Mouse (Mus musculus) c-Kit-positive CD71-positive TER-119-positive erythroid progenitor cells, embryonic 14.5 days (primary cell): ENCODE results near the gene Siah2.

Experiments used
- DNase-seq: peaks from one replicate; pipeline ENCODE4 v3.0.0-alpha.2; 2013; ENCODE audit warnings: low spot score

Siah2 gene

GRCm38 (mm10) chr3:58695044-58695443, 2.8 kb upstream of the Siah2 start:
- DNase-seq = no peak

DNA sequence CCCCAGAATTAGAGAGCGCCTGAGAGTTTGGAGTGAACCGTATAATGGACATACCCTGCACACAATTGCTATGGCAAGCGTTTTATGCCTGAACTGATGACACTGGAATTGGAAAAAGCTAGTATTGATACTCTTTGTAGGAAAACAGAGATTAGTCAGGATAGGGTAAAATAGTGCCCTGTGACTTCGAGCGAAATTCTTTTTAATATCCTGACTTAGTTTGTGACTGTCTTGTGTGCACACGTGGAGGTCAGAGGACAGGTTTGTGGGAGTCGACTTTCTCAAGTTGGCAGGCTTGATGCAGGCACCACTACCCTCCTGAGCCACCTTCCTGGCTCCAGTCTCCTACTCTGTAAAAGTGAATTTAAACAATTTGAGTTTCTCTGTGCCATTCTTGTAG, 1.1 kb upstream of the Siah2 start:
- DNase-seq = no peak

DNA sequence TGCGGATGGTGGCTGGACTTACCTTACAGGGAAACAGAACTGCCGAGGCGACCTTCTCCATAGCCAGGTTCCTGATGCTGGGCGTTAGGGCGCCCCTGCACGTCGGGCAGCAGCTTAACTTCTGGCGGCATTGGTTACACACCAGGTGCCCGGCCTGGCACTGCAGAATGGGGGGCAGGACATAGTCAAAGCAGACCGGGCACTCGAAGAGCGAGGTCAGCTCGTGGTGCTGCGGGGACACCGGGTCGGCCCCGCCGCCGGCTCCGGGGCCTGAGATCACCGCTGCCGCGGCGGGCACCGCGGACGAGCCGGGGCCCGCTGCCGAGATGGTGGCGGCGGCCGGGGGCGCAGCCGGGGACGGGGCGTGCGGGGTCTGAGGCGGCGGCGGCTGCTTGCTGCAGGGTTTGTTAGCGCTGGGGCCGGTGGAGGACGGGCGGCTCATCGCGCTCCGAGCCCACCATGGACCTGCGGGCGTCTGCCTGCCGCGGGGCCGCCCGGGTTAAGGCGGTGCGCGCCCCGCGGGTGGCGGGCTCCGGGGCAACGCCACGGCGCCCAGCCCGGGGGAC, 743 bp downstream of the Siah2 start:
- DNase-seq = peak; percentile 18

DNA sequence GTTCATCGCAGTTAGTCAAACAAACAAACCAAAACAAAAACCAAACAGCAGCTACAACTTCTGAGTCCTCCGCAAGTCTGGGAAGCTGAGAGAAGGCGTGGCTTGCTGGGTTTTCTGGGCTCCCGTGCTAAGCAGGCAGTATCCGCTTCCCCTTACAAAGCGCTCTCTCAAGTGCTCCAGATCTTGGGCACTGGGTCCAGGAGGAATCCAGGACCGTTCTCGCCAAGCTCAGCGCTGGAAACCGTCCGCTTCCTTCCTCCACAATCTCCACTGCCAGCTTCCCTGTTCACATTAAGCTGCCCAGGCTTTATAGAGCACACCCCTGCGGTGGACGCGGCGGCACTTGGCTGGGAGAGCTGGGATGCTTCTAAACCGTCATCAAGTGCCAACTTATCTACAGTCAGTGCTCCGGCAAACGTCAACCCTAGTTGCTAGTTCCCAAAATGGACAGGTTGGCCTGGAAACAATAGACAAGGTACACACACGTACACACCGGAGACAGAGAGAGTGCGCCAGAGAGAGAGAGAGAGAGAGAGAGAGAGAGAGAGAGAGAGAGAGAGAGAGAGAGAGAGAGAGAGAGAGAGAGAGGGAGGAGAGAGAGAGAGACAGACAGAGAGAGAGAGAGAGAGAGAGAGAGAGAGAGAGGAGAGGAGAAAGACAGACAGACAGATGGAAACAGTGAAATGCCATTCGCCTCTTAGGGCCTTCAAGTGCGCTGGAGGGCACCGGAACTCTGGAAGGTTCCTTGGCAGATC, 1.4 kb downstream of the Siah2 start:
- peak; percentile 37 for DNase-seq

GRCm38 (mm10) chr3:58689721-58690120, 2.5 kb downstream of the Siah2 start:
- DNase-seq = no peak

DNA sequence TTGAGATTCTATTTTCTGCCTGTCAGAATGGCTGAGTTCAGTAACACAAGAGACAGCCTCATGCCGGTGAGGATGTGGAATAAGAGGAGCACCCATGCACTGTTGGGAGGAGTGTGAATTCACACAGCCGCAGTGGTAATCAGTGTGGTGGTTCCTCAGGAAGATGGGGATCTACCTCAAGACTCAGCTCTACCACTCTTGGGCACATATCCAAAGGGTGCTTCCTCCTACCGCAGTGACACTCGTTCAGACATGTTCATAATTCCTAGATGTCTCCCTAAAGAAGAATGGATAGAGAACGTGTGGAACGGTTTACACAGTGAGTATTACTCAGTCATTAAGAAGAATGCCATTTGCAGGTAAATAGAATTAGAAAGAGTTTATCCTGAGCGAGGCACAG, 3.1 kb downstream of the Siah2 start:
- no peak for DNase-seq

GRCm38 (mm10) chr3:58688551-58688950, 3.6 kb downstream of the Siah2 start:
- no peak for DNase-seq

DNA sequence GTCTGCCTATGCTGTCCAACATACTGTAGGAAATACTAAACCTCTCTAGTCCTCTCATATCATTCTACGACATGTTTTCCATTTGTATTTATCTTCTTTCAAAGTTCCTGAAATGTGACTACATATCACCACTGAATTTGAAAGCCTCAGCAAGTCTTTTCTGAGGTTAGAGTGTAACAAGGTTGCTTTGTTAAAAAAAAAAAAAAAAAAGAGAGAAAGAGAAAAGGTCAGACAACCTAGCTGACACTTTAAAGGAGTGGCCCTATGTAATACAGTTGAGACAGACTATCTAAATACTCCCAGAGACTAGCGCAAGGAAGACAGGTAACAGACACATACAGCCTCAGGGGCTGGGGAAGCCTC, 5.3 kb downstream of the Siah2 start:
- no peak for DNase-seq

DNA sequence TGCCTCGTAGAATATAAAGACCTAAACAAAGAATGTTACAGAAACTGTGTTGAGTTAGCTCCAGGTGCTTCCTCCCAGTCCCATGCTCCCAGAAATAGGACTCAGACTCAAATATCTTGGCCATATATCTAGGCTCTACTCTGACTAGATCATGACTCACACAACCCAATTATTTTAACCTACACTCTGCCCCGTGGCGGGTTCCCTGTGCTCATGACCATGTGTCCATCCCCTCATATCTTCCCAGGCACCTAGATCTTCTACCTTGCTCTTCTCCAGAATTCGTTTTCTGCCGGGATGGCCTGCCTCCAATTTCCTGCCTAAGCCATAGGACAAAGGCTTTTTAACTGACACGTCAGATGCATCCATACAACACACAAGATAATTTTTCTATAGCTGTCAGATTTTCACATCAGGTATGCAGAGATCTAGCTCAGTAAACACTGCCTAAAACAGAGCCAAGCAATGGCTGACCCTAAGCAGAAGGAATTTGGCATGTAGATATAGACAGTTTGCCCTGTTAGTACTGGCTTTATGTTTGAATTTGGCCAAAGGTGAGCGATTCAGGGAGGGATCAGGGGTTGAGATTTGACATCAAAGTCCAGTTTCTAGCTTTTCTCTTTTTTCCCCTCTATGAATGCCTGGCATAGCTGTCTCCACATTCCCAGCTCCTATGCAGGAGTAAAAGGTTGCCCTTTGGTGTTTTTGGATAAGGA, 5.8 kb downstream of the Siah2 start:
- no peak for DNase-seq

GRCm38 (mm10) chr3:58685396-58685795, 6.8 kb downstream of the Siah2 start:
- no peak for DNase-seq

DNA sequence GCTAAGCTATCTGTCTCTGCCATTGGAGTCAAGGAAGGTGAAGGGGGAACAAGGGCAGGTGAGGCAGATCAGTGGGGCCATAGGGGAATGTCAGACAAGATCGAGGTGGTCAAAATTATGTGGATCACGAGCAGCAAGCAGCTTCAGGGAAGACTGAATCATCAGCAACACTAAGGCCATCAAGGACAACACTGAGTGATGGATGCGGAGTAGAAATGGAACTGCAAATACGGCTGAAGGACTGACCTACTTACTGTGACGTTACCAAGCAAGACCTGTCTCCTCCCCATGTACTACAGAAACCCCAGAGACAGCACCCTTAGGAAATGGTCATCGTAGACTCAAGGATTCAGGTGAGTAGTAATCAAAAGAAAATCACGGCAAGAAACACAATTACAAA, 8.9 kb downstream of the Siah2 start:
- no peak for DNase-seq

- no peak for DNase-seq
Measured at GRCm38 (mm10) chr3:58682336-58682735, 9.9 kb downstream of the Siah2 start.

DNA sequence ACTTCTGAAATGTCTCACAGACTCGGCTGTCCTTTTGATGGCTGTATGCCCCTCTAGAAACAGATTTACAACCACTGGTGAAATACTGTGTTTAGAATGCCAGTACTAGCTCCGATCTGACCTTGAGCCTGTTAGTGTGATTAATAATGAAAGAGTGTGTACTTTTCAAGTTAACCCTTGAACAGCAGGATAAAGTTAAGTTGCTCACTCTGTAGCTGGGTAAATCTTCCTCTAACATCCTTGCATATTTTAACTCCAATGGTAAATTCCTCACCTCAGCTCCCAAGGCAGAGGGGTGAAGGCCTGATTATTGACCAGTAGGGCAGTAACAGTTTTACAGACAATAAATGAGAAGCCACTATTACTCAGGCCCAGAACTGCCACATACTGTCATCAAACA, 10.4 kb downstream of the Siah2 start:
- no peak for DNase-seq

- no peak for DNase-seq
Measured at GRCm38 (mm10) chr3:58680943-58681637, 11.1 kb downstream of the Siah2 start.

DNA sequence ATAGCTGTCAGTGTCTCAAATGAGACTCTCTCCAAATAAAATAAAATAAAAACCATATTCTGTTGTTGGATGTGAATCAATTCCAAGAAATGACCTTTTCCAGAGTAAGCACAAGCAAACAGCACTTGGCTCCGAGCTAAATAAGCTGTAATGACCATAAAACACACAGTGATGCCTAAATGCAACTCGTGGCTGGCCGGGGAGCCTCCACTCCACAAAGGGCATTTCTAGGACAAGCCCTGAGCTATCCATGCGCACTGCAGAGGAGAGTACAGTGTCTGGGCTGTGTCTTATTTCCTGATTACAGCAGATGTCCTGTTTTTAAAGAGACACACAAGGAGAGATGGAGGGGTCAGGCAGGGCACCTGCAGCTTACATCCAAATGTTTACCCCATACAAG, 12.2 kb downstream of the Siah2 start:
- DNase-seq = no peak

- DNase-seq = no peak
Measured at GRCm38 (mm10) chr3:58678905-58679304, 13.3 kb downstream of the Siah2 start.

- no peak for DNase-seq
Measured at GRCm38 (mm10) chr3:58678384-58678783, 13.8 kb downstream of the Siah2 start.

GRCm38 (mm10) chr3:58677615-58678014, 14.6 kb downstream of the Siah2 start:
- no peak for DNase-seq

GRCm38 (mm10) chr3:58673295-58673694, 18.9 kb downstream of the Siah2 start:
- no peak for DNase-seq

DNA sequence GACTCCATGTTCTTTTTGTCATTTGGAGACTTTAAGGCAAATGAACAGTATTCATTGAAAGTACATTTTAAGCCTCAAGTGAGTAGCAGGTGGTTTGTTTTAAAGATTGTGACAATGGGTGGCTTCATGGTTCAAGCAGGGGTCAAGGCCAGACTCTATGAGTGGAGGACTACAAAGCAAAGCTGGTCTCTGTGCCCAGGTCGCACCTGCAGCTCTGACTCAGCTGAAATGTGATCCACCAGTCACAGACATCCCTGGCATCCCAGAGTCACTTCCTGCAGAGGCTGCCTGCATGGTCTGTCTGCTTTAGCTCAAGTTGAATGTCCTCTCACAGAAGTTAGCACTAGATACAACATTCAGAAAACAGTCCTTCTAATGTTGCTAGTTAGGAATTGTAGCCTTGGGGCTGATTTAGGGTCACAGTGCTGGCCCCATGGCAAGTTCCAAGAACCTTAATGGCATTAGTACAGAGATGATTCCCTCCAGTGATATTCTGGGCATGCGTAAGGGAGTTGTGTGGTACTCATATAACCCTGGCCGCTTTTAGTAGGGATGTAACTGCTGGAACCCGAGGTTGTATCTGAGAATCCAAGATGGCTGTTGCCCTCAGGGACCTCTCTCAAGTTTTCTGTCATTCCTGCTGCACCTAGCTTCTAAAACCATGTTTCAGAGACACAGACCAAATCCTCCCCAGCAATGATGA, 19.6 kb downstream of the Siah2 start:
- DNase-seq = no peak

DNA sequence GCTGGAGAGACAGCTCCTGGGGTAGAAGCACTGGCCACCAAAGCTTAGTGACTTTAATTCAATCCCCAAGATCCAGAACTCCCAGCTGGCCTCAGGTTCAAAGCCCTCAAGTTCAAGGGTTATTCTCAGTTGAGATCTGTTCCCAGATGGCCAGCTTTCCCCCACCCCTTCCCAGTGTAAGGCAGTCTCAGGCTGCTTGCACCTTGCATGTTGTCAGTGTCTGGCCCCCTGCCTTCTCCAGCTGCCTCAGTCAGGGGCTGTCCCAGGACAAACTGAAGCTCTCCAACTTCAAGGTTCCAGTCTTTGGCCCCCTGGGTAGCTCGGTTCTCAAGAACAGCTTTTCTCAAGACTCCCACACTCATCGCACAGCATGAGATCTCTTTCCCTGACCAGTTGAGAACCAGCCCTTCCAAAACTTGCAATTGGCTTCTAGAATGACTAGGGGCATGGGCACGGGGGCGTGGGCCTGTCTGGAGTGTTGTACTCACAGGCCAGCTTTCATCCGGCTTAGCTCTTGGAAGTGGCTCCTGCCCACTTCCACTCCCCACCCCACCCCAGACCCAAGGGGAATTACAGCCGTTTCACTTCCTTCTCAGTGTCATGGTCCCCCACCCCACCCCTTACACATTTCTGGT, 20.5 kb downstream of the Siah2 start:
- no peak for DNase-seq

- DNase-seq = no peak
Measured at GRCm38 (mm10) chr3:58663970-58664369, 28.2 kb downstream of the Siah2 start.
